Mouse (Mus musculus) naive thymus-derived CD4-positive, alpha-beta T cell, adult 2 months (primary cell): Measurements from ENCODE around the gene Gm20920.
"Not testable (repeated sequence)": the region's sequence is repeated elsewhere in the genome, so short reads cannot be mapped to it uniquely, and the experiment has no call there.

Source experiments
- DNase-seq: peaks from one replicate; pipeline ENCODE4 v3.0.0-alpha.2; 2011; ENCODE audit warnings: low read depth

Gene Gm20920

DNA sequence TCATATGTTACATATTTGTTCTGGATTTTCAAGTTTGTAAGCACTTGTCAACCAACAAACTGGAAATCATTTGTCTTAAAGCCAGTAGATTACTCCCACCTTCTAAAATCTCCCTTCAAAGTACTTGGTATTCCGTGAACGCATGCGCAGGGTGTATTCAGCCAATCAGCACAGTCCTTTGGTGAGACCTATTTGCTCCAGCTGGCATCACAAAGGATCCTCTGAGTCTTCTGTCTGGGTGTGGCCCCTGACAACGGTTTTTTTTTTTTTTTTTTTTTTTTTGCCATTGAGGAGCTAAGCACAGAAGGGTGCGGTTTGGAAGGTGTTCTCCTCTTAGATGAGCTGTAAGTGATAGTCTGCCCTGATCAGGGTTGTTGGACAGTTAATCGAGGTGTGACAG, at the start of gene Gm20920:
Gene Gm20920, plus strand, starts transcription at position 301 of the 400 bp plus-strand sequence.
- not testable (repeated sequence) for DNase-seq
